Mouse (Mus musculus) stomach, embryonic 15.5 days (tissue): ENCODE results near the gene Gpr146. TPM values are rescaled to one million over a fixed set of nuclear protein-coding genes. Genes with fewer than 3 reads are reported as not detected.
A peak's percentile ranks its signal among the peaks of the same experiment; 100 is the strongest.

ENCODE experiments used
- ATAC-seq: fragments of 200-750 bp; cut with Nextera tagmentation; 2 replicates; pipeline ENCODE4 v1.8.0; 2017; ENCODE audit warnings: low read depth, moderate number of reproducible peaks, moderate TSS enrichment; ENCODE audit not compliant: insufficient read depth, low FRiP score
- H3K27ac ChIP-seq: fragments of 300-500 bp; sonication (generic); 2 replicates; pipeline ENCODE4 v1.5.1; 2015; ENCODE audit warnings: mild to moderate bottlenecking, inconsistent platforms
- H3K27me3 ChIP-seq: fragments of 300-500 bp; sonication (generic); replicated peaks from 2 replicates; pipeline ENCODE4 v1.6.1; 2015; ENCODE audit warnings: inconsistent platforms
- H3K36me3 ChIP-seq: fragments of 300-500 bp; sonication (generic); 2 replicates; pipeline ENCODE4 v1.6.1; 2015; ENCODE audit warnings: inconsistent platforms
- H3K4me1 ChIP-seq: fragments of 300-500 bp; sonication (generic); 2 replicates; pipeline ENCODE4 v1.6.1; 2015; ENCODE audit warnings: inconsistent platforms
- H3K4me2 ChIP-seq: fragments of 300-500 bp; sonication (generic); 2 replicates; pipeline ENCODE4 v1.6.1; 2015; ENCODE audit warnings: mild to moderate bottlenecking, inconsistent platforms
- H3K4me3 ChIP-seq: fragments of 300-500 bp; sonication (generic); replicated peaks from 2 replicates; pipeline ENCODE4 v1.5.1; 2015; ENCODE audit warnings: inconsistent platforms
- H3K9ac ChIP-seq: fragments of 300-500 bp; sonication (generic); 2 replicates; pipeline ENCODE4 v1.6.1; 2015; ENCODE audit warnings: inconsistent platforms
- H3K9me3 ChIP-seq: fragments of 300-500 bp; sonication (generic); 2 replicates; pipeline ENCODE4 v1.6.1; 2016; ENCODE audit warnings: inconsistent platforms
- WGBS: fragments of 180-500 bp; shearing (Covaris S2); methylation state at CpG from one replicate; pipeline ENCODE4 v1.1.7; 2015; 5-methylcytosine and 5-hydroxymethylcytosine counted together
- microRNA counts: library from miRNA; unstranded; fragments of <30 nt; microRNA quantifications from one replicate; lab custom pipeline; 2016
- microRNA-seq: library from miRNA; unstranded; fragments of <30 nt; microRNA quantifications from one replicate; pipeline ENCODE4, GENCODE M21; 2016
- polyA plus RNA-seq: library from polyadenylated mRNA; unstranded; fragments of >200 nt; fragmentation: Nextera tagmentation; extraction: Ambion mirVana; gene quantifications from 2 replicates; pipeline ENCODE4 v1.2.1, GENCODE M21; 2015

Gpr146 gene
- polyA plus RNA-seq, 1 experiment from 2014 or later: 3.3 TPM

- Histone ChIP-seq H3K27ac (no peak overlapping the region), H3K4me2 (no peak overlapping the region), H3K27me3 (no peaks in the 10 kb centered on the region), H3K9ac (no peak overlapping the region), H3K36me3 (0 out of 2 replicates have a peak, but pooled peaks cover under 1% of the 10 kb centered on the region), H3K4me1 (peaks cover 7% of the 10 kb centered on the region), H3K9me3 (no peaks in the 10 kb centered on the region), H3K4me3 (no peak overlapping the region)
- ATAC-seq: no peak
- WGBS: 87% methylated on average over 2 of the region's 2 CpGs
Observed at GRCm38 (mm10) chr5:139441726-139442018, 64.2 kb downstream of the Gpr146 start.

GRCm38 (mm10) chr5:139442428-139442827 lies 64.9 kb downstream of the Gpr146 start:
- Histone ChIP-seq H3K36me3 (no peaks in the 10 kb centered on the region), H3K27ac (no peak overlapping the region; the same call in 1 of the 2 replicates), H3K9me3 (no peaks in the 10 kb centered on the region), H3K9ac (no peak overlapping the region), H3K4me3 (no peak overlapping the region), H3K4me2 (no peak overlapping the region), H3K4me1 (peaks cover 7% of the 10 kb centered on the region), H3K27me3 (no peaks in the 10 kb centered on the region)
- WGBS: 63% methylated on average over 12 of the region's 12 CpGs
- ATAC-seq: no peak

GRCm38 (mm10) chr5:139442962-139443361 lies 65.5 kb downstream of the Gpr146 start:
- Histone ChIP-seq H3K27ac (no peak overlapping the region), H3K9ac (no peak overlapping the region), H3K36me3 (no peaks in the 10 kb centered on the region), H3K4me2 (no peak overlapping the region), H3K9me3 (no peaks in the 10 kb centered on the region), H3K4me3 (no peak overlapping the region), H3K27me3 (no peaks in the 10 kb centered on the region), H3K4me1 (peaks cover 7% of the 10 kb centered on the region)
- no peak for ATAC-seq
- 57% methylated on average over 4 of the region's 4 CpGs for WGBS

GRCm38 (mm10) chr5:139445258-139445657 lies 67.8 kb downstream of the Gpr146 start:
- H3K9ac ChIP-seq: no peak overlapping the region
- no peaks in the 10 kb centered on the region for H3K36me3 ChIP-seq
- no peaks in the 10 kb centered on the region for H3K9me3 ChIP-seq
- H3K4me3 ChIP-seq: no peak overlapping the region
- 75% methylated on average over 8 of the region's 8 CpGs for WGBS
- no peak overlapping the region for H3K27ac ChIP-seq
- no peak for ATAC-seq
- peaks cover 12% of the 10 kb centered on the region for H3K4me1 ChIP-seq
- no peak overlapping the region for H3K4me2 ChIP-seq
- H3K27me3 ChIP-seq: no peaks in the 10 kb centered on the region

MicroRNAs within 50 kb of the gene (microRNA counts, 519-probe panel; counts per million panel counts)
- microRNA mmu-miR-339-3p (lab: Ali Mortazavi, UCI) (not detected), microRNA mmu-miR-339-5p (lab: Ali Mortazavi, UCI) (not detected)

Small RNAs within 50 kb of the gene (microRNA-seq; reads per million reads assigned to microRNA genes)
- 513 reads per million, percentile 67 among the genes with 10 or more reads in this experiment for gene Mir339

Other genes starting within 250 kb of the Gpr146 start
- 23.4 and 25.4 TPM in 2 replicates for gene Prkar1b, start 227.7 kb upstream of the Gpr146 start, polyA plus RNA-seq
- gene Dnaaf5, start 227.5 kb upstream of the Gpr146 start, polyA plus RNA-seq: 5.9 and 7.5 TPM in 2 replicates
- gene Sun1, start 177.1 kb upstream of the Gpr146 start, polyA plus RNA-seq: 48.6 and 53.1 TPM in 2 replicates
- 142 and 144 TPM in 2 replicates for gene Get4, start 125.4 kb upstream of the Gpr146 start, polyA plus RNA-seq
- gene Adap1, start 52.1 kb upstream of the Gpr146 start, polyA plus RNA-seq: 12.3 and 13.0 TPM in 2 replicates
- gene Cox19, start 26.3 kb upstream of the Gpr146 start, polyA plus RNA-seq: 109 and 115 TPM in 2 replicates
- 8.5 and 11.6 TPM in 2 replicates for gene Cyp2w1, start 25.1 kb upstream of the Gpr146 start, polyA plus RNA-seq
- 0.72 and 1.1 TPM in 2 replicates for gene C130050O18Rik, start 27.6 kb downstream of the Gpr146 start, polyA plus RNA-seq
- 2.0 and 2.7 TPM in 2 replicates for gene Gper1, start 45.5 kb downstream of the Gpr146 start, polyA plus RNA-seq
- gene 3110082I17Rik, start 82.8 kb downstream of the Gpr146 start, polyA plus RNA-seq: 37.2 and 38.7 TPM in 2 replicates
- gene Zfand2a, start 106.9 kb downstream of the Gpr146 start, polyA plus RNA-seq: 7.0 and 8.5 TPM in 2 replicates
- 0.08 TPM in 1 of 2 replicates, not detected in the other for gene Uncx, start 165.8 kb downstream of the Gpr146 start, polyA plus RNA-seq